Mouse (Mus musculus) brown adipose tissue, adult 24 weeks (tissue): ENCODE results near the gene Tppp2. TPM values are rescaled to one million over a fixed set of nuclear protein-coding genes. Genes with fewer than 3 reads are reported as not detected.

Experiments used
- H3K27ac ChIP-seq: fragments of 200-500 bp; replicated peaks from 2 replicates; pipeline ENCODE4 v1.5.1; 2012; ENCODE audit warnings: low read depth, mild to moderate bottlenecking, low read length
- H3K4me1 ChIP-seq: fragments of 200-500 bp; 2 replicates; pipeline ENCODE4 v1.6.1; 2012; ENCODE audit warnings: low read length, mixed read lengths; ENCODE audit not compliant: control insufficient read depth, insufficient read depth, insufficient read length
- H3K4me3 ChIP-seq: fragments of 200-500 bp; 2 replicates; pipeline ENCODE4 v1.5.1; 2012; ENCODE audit warnings: low read depth, mild to moderate bottlenecking, low read length, moderate library complexity; ENCODE audit not compliant: insufficient read depth
- polyA plus RNA-seq: library from polyadenylated mRNA; stranded (reverse); fragments of >200 nt; gene quantifications from 2 replicates; pipeline ENCODE4 v1.2.4, GENCODE M21; 2012; ENCODE audit not compliant: missing spikeins, insufficient read depth, insufficient read length

Gene Tppp2
- not detected in 2 replicates for polyA plus RNA-seq

GRCm38 (mm10) chr14:51918125-51918524 is at the start of gene Tppp2:
Gene Tppp2, plus strand, starts transcription at chr14:51918425.
- Histone ChIP-seq H3K4me1 (no peaks in the 10 kb centered on the region; the same call in 1 of the 2 replicates), H3K4me3 (no peak within 1 kb of the TSS), H3K27ac (no peak within 1 kb of the TSS)

DNA sequence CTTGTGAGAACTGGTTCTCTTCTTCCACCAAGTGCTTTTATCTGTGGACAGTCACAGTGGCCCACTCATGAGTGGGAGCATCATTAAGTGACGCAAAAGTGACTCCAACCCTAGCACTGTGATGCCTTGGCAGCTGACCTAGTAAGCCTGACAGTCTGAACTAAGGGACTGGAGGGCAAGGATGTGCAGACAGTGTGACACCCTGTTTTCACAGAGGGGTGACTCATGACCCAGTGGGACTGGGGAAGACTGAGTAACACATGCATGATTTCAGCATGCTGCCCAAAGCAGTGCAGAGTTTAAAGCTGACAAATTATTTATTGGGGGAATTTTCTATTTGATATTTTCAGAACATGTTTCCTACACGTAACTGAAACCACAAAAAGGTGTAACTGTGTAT is 47.5 kb upstream of the Tppp2 start:
- Histone ChIP-seq H3K4me3 (no peak overlapping the region), H3K4me1 (no peaks in the 10 kb centered on the region), H3K27ac (no peak overlapping the region)

GRCm38 (mm10) chr14:51871741-51872140 is 46.5 kb upstream of the Tppp2 start:
- H3K4me3 ChIP-seq, result no peak overlapping the region
- H3K27ac ChIP-seq, result no peak overlapping the region

DNA sequence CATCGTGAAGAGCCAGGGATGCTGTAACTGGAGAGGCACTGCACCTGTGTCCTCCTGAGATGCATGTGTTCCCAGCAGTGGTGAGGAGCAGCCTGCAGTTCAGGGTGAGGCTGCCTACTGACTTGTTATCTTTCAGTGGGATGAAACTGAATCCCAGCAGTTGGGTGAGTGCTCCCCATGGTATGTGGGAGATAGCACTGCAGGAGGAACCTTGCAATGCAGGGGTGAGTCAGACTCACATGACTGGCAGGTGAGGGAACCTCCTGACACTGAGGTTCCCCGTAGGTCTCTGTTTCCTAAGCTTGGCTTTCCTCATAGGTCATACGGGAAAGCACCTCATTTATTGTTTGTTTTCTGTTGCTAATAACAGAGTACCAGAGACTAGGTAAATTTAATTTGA is 40.7 kb upstream of the Tppp2 start:
- no peak overlapping the region for H3K4me3 ChIP-seq
- no peaks in the 10 kb centered on the region for H3K4me1 ChIP-seq
- no peak overlapping the region for H3K27ac ChIP-seq

More at GRCm38 (mm10) chr14:51871741-51872140, 46.5 kb upstream of the Tppp2 start:
- H3K4me1 ChIP-seq, result no peaks in the 10 kb centered on the region

GRCm38 (mm10) chr14:51883527-51884030 is 34.6 kb upstream of the Tppp2 start:
- H3K4me3 ChIP-seq, result peak overlapping the region; percentile 47
- H3K4me1 ChIP-seq, result no peaks in the 10 kb centered on the region
- no peak overlapping the region for H3K27ac ChIP-seq

DNA sequence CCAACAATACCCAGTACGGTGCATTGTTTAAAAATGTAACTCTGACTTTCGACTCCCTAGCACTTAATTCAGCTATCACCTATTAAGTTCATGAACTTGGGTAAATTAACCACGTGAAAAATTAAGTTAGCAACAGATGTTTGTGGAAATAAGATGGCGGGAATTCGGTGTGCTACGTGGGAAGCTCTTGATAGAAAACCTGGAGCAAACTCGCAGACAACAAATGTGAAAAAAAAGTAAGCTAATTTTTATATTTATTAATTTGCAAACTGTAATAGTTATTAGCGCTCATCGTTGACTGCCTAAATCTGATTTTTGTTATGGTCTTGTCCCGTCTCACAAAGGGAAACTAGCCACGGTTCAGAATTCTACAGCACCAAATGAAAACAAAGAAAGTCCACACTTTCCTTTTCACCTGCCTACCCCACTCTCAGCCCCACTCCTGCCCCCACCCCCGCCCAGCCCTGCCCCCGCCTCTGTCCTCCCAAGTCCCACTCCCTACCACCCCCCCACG is 34.1 kb upstream of the Tppp2 start:
- Histone ChIP-seq H3K27ac (no peak overlapping the region), H3K4me3 (peak overlapping the region; percentile 47), H3K4me1 (no peaks in the 10 kb centered on the region)

- Histone ChIP-seq H3K4me1 (no peaks in the 10 kb centered on the region), H3K4me3 (peak within 1 kb of the TSS; percentile 86), H3K27ac (no peak within 1 kb of the TSS)
Measured at GRCm38 (mm10) chr14:51884598-51885331, 33.5 kb upstream of the Tppp2 start, which contains the start of gene Mettl17. Gene Mettl17, plus strand, starts transcription at chr14:51884842.

- Histone ChIP-seq H3K4me1 (no peaks in the 10 kb centered on the region), H3K27ac (no peak overlapping the region), H3K4me3 (0 out of 2 replicates have a peak overlapping the region, but pooled peaks have one; percentile 8)
Measured at GRCm38 (mm10) chr14:51886051-51886450, 32.2 kb upstream of the Tppp2 start.

DNA sequence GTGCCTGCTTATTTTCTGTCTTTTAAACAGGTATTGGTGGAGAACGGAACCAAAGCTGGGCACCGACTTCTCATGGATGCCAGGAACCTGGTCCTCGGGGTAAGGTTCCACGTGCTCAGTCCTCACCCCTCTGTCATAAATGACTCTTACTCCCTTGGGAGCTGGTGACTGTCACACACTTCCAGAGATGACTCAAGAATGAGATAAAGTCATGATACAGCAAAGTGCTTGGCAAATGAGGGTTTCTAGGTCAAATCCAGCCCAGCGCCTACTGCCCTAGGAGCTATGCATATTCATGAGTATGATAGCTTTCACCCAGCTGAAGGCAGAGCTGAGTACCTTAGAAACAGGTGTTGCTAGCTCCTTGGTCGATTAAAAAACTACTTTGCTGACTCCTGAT is 28.4 kb upstream of the Tppp2 start:
- H3K4me3 ChIP-seq, result no peak overlapping the region
- no peaks in the 10 kb centered on the region for H3K4me1 ChIP-seq
- H3K27ac ChIP-seq, result no peak overlapping the region

GRCm38 (mm10) chr14:51892191-51892939 is 25.9 kb upstream of the Tppp2 start, which contains the start of gene Slc39a2:
Gene Slc39a2, plus strand, starts transcription at chr14:51892889.
- Histone ChIP-seq H3K4me1 (no peaks in the 10 kb centered on the region), H3K4me3 (no peak within 1 kb of the TSS), H3K27ac (no peak within 1 kb of the TSS)

DNA sequence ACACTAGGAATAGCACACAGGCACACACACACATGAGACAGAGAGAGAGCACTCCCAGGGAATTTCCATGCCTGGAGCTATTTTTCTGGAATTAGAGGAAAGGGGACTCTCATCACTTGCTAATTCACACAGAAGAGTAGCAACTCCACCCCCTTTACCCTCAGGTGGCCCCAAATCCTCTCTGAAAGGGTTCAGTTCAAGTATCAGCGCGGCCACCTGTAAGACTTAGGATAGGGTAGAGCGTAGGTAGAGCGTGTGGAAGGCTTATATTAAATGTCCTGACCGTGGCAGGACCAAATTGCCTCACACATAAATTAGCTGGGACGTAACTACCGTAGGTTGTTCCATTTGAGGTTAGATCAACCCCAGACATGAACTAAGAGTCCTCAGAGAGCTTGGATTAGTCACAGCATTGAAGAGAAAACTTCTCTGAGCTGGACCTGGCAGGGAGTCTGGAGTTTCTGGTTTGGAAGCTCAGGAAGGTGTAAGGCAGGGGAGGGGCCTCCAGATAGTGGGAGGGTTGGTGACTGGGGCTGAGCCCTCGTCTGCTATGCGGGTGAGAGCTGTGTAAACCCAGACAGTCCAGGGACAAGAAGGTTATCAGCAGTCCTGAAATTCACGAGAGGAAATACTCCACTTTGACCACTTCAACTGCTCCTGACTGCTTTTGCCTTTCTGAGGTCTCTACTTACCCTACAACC is 25.0 kb upstream of the Tppp2 start:
- Histone ChIP-seq H3K27ac (no peak overlapping the region), H3K4me3 (no peak overlapping the region), H3K4me1 (no peaks in the 10 kb centered on the region)

GRCm38 (mm10) chr14:51893809-51894208 is 24.4 kb upstream of the Tppp2 start:
- Histone ChIP-seq H3K4me3 (no peak overlapping the region), H3K4me1 (no peaks in the 10 kb centered on the region), H3K27ac (no peak overlapping the region)

DNA sequence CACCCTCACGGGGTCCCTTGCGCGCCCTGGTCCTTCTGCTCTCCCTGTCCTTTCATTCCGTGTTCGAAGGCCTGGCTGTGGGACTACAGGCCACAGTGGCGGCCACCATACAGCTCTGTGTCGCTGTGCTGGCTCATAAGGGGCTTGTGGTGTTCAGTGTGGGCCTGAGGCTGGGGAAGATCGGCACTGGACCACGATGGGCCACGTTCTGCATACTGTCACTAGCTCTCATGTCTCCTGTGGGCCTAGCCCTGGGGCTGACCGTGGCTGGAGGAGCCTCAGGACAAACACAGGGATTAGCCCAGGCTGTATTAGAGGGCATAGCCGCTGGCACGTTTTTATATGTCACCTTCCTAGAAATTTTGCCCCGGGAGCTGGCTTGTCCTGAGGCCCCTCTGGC is 23.2 kb upstream of the Tppp2 start:
- Histone ChIP-seq H3K27ac (no peak overlapping the region), H3K4me3 (no peak overlapping the region)

GRCm38 (mm10) chr14:51896019-51896418 is 22.2 kb upstream of the Tppp2 start:
- H3K4me1 ChIP-seq, result no peaks in the 10 kb centered on the region
- H3K27ac ChIP-seq, result no peak overlapping the region
- H3K4me3 ChIP-seq, result no peak overlapping the region

More for the DNA sequence above, 23.2 kb upstream of the Tppp2 start:
- no peaks in the 10 kb centered on the region for H3K4me1 ChIP-seq
